Mouse (Mus musculus) embryo, embryonic 10.5 days (tissue): ENCODE results near the gene Cnih1.
A peak's percentile ranks its signal among the peaks of the same experiment; 100 is the strongest.
"Not testable (repeated sequence)": the region's sequence is repeated elsewhere in the genome, so short reads cannot be mapped to it uniquely, and the experiment has no call there.

ENCODE experiments used
- DNase-seq: peaks from one replicate; pipeline ENCODE4 v3.0.0-alpha.2; 2015; ENCODE audit warnings: low spot score

Cnih1 gene

GRCm38 (mm10) chr14:46787787-46788504 is at the start of gene Cnih1:
Gene Cnih1, minus strand, starts transcription at chr14:46788411.
- peak; percentile 93 for DNase-seq

DNA sequence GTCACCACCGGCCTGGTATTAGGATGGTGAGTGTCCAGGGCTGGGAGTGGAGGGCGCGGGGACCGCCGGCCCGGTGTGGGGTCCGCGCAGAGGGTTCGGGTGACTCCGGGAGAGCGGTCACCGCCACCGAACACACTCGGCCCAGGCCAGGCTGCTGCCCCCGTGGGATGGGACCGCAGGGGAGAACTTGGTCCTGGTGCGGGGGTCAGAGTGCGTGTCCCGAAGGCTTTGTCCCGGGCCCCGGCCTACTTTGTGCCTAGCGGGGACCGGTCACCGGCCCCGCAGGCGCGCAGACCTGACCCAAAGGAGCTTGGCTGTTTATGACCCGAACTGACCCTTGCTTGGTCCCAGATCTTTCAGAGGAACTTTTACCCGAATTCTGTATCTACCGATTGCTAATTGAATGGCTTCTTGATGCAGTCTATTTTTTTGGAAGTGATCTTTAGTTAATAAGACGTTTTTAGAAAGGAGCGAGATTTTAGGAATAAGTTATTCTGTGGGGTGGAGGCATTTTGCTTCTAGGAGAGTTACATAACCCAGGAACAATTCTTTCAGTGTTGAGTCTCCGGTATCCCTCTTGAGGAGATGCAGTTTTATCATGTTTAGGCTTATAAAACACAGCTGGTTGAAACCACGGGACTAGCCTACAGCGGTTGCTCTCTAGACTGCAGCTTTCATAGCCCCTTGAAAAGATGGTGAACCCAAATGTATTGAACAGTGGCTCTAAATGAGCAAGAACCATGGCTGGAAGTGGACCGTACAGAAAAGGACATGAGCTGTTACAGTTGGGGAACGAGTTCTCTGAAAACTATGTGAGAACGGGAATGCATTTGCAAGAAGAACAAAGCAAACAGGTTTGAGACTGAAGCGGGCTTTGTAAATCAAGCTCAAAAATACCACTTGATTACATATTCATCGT is 44.4 kb upstream of the Cnih1 start:
- DNase-seq = peak; percentile 48

DNA sequence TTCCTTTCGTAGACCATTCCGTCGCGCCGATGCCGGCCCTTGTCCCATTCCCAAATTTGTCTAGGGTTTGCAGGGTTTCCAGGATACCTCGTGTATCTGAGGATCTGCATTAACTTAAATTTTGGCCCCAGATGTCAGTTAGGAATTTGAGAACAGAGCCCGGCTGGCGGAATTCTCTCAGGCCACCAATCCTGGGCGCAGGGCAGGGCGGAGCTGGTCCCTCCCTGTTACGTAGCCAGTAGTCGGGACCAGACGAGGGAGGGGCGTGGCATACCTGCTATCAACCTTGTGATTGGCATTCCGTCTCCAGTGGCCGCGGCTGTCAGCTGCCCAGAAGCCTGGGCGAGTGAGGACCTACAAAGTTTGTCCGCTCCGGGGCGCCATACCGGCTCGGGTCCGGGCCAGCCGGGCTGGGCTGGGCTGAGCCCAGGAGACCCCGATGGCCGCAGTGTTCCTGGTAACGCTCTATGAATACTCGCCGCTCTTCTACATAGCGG is 43.7 kb upstream of the Cnih1 start, which contains the start of gene Cgrrf1:
Cgrrf1 (plus strand) TSS at position 289 of the 497 bp plus-strand sequence.
- peak; percentile 99 for DNase-seq

DNA sequence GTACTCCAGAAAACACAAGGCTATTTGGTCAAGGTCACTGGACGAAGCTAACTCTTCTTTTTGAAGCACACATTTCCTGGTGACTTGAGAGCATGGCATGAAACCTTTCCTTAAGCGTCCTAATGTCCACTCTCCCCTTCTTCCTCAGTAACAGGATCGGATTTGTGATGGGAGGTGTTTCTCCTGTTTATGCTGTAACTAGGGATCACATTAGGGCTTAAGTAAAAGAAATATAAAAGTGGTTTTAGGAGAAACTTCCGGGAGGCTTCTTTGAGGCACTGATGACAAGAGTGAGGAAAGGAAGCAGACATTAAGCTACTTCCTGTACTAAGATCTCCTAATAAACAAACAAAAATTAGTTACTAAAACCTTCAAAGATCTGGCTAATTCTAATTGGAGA is 43.1 kb upstream of the Cnih1 start:
- peak; percentile 35 for DNase-seq

- DNase-seq = no peak
Measured at GRCm38 (mm10) chr14:46827430-46827829, 39.2 kb upstream of the Cnih1 start.

- no peak for DNase-seq
Measured at GRCm38 (mm10) chr14:46823996-46824395, 35.8 kb upstream of the Cnih1 start.

- DNase-seq = peak; percentile 94
Measured at GRCm38 (mm10) chr14:46821873-46822716, 33.9 kb upstream of the Cnih1 start, which contains the start of gene Gmfb. Gene Gmfb, minus strand, starts transcription at chr14:46822242.

DNA sequence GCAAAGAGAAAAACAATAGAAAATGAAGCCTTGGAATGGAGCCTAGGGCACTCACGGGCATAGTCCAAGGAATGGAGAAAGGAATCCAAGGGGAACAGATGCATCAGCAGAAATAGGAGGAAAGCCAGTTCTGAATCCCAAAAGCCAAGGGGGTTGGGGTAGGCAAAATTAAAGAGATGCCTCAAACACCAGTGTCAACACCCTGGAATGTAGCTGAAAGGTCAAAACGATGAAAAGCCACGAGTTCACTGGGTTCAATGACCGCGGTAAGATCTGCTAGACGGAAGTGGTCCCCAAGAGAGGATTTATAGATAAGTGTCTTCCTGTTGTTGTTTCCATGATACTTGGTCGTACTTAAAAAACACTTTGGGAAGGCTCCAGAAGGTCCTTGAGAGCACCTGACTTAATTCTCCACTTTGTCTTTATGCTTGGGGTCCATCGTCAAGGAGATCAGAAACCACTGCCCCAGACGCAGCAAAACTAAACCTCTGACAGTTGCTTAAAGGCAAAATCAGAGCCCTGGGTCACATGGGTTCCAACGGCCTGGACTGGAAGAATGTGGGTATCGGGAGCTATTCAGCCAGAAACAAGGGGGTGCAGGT is 33.2 kb upstream of the Cnih1 start:
- DNase-seq = peak; percentile 61

- DNase-seq = not testable (repeated sequence)
Measured at GRCm38 (mm10) chr14:46819961-46820360, 31.8 kb upstream of the Cnih1 start.

DNA sequence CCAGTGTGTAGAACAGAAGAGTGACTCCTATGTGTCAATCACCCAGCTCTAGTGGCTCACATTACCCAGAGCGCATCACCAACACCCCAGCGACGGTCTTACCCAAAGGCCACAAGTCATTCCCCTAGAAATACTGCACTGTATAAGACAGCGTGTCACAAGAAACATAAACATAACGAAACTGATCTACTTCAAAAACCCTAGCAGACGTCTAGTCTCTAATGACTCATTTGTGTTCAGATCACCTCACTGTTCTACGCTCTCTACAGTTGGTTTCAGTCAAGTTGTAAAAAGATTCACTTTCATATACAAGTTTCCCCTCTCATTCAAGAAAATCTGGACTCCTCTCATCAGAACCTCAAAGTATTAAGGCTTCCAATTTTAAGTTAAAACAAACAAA is 30.5 kb upstream of the Cnih1 start:
- no peak for DNase-seq

GRCm38 (mm10) chr14:46816916-46817622 is 28.9 kb upstream of the Cnih1 start:
- DNase-seq = no peak

DNA sequence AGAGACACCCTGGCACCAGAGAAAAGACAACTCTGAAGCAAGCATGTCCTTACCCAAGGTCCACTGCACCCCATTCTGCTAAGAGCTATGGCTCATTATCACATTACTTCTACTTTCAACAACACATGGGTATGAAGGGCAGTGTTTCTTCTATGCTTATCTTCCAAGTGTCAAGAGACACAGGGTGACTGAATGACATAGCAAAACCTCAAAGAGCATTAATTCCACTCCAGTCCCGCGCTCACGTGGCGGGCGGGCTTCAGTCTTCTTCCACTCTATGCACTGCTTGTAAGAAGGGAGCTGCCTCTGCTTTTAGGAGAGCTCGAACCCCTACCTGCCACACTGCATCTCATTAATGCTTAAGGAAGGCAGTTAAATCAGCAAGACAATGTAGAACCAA is 27.4 kb upstream of the Cnih1 start:
- no peak for DNase-seq

GRCm38 (mm10) chr14:46807927-46808326 is 19.7 kb upstream of the Cnih1 start:
- DNase-seq = no peak

DNA sequence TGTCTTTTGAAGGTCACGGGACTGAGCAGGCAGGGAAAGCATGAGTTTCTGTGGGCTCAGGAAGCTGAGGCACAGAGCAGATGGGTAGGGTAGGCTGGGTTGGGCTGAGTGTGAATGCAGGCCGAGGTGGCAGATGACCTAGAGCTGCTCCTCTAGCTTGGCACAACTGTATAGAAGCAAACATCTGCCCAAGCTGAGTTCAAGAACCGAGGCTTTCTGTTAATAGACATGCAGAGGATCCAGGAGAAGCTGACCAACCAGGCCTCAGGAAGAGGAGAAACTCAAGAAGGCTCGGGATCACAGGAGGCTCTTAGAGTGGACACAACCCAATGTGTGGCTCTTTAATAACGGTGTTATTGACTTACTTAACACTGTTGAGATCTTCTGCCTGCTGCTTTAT is 18.0 kb upstream of the Cnih1 start:
- DNase-seq = no peak

GRCm38 (mm10) chr14:46803791-46804190 is 15.6 kb upstream of the Cnih1 start:
- no peak for DNase-seq

GRCm38 (mm10) chr14:46803259-46803658 is 15.0 kb upstream of the Cnih1 start:
- DNase-seq = no peak

DNA sequence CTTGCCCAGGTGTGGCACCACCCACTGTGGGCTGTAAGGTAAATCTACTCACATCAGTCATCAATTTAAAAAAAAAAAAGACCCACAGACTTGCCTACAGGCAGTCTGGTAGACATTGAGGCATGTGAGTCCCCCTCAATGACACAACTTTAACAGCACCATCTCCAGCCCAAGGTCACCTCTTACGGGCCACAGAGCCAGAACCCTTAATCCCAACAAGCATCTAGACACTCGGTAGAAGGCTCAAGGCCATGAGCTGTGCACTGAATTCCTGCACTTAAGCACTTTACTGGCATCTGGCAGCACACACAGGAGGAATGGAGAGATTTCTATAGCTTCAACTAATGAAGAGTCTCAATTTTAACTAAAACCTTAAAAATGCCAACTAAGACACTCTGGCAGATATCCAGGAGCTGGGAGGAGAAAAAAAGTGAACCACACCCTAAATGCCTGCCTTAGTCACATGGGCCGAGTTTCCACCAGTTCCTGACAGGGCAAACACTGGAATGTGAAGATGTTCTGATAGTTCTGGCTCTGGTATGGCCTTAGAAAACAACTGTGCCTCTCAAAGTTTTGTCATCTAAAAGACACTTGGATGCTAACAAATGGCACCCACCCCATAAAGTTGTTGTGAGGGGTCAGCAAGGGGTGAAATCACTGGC is 12.6 kb upstream of the Cnih1 start:
- DNase-seq = no peak

DNA sequence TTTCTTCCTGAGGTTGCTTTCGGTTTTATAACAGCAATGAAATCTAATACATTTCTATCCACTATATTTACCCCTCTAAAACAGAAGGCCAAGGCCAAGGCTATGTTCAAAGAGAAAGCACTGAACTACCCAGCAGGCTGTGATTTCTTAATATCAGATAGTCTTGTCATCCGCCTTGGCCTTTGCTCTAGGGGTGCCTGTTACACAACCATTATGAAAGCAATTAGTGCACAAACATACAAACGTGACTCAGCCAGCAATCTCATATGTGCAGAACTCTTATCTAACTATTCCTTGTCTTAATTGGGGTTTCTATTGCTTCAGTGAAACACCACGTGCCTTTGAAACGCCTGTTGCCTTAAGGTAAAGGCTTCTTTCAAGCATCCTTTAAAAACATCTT is 5.9 kb upstream of the Cnih1 start:
- DNase-seq = no peak

GRCm38 (mm10) chr14:46790723-46791122 is 2.5 kb upstream of the Cnih1 start:
- DNase-seq = no peak

DNA sequence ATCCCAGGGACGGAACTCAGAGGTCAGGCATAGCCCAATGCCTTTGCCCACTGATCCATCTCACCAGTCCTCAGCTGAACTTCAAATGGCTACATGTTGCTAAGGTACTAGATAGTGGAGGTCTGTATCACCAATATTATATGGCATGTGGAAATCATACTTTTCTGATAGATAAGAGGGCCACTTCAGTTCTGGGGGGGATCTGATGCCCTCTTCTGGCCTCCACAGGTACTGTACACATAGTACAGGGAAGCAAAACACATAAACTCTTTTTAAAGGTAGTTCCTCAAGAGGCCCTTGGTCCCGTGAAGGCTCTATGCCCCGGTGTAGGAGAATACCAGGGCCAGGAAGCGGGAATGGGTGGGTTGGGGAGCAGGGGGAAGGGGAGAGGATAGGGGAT is 2.1 kb upstream of the Cnih1 start:
- peak; percentile 18 for DNase-seq
